Mouse (Mus musculus): Measurements from ENCODE around the gene Ppp1r14a. TPM values are rescaled to one million over a fixed set of nuclear protein-coding genes. Genes with fewer than 3 reads are reported as not detected.

The Ppp1r14a gene
- 1.8 TPM for total RNA-seq (2023)

DNA sequence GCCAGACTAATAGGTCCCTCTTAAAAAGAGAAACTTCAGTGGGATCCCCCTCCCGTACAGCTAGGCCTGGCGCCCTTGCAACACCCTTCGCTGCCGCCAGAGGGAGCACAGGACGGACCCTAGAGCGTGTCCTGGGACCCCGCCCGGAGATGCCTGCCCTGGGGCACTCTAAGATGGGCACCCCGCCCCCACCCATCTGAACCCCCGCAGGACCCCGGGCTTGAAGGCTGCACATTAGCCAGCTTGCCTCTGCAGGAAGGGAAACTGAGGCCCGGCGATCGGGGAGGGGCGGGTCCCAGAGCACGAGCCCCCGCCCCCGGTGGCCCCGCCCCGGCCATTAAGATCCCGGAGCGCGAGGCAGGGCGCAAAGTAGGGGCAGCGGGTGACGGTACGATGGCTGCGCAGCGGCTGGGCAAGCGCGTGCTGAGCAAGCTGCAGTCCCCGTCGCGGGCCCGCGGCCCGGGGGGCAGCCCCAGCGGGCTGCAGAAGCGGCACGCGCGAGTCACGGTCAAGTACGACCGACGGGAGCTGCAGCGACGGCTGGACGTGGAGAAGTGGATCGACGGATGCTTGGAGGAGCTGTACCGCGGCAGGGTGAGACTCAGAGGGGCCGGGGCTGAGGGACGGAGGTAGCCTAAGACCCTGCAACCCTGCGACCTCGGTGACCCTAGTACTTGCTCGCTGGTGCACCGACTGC, at the start of gene Ppp1r14a:
Gene Ppp1r14a, plus strand, starts transcription at position 367 of the 697 bp plus-strand sequence.

DNA sequence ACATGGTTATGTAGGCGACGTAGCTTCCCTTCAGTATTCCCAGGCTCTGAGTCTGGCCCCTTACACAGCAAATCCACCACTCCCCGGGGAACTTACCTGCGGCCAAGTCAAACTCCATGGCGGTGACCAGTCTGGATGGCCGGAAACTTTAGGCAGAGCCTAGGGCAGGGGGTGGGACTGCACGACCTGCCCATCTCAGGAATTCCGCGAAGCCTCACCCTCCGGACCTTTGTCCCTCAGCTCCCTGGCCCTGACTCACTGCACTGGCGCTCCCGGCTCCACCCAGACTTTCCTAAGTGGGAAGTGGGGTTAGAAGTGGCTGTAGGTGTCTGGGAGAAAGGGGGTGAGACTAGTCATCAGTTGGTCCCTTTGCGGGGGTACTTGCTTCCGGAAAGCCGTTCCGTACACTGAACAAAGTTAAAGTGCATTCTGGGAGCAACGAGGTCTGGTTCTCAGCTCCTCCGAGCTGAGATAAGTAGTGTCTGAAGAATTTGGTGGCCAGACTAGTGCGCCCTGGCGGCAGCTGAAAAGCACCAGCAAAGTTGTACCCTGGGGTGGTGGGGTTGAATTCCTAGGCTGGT, 40.8 kb upstream of the Ppp1r14a start, which contains the start of gene 2200002D01Rik:
Gene 2200002D01Rik, minus strand, starts transcription at position 206 of the 581 bp plus-strand sequence.

DNA sequence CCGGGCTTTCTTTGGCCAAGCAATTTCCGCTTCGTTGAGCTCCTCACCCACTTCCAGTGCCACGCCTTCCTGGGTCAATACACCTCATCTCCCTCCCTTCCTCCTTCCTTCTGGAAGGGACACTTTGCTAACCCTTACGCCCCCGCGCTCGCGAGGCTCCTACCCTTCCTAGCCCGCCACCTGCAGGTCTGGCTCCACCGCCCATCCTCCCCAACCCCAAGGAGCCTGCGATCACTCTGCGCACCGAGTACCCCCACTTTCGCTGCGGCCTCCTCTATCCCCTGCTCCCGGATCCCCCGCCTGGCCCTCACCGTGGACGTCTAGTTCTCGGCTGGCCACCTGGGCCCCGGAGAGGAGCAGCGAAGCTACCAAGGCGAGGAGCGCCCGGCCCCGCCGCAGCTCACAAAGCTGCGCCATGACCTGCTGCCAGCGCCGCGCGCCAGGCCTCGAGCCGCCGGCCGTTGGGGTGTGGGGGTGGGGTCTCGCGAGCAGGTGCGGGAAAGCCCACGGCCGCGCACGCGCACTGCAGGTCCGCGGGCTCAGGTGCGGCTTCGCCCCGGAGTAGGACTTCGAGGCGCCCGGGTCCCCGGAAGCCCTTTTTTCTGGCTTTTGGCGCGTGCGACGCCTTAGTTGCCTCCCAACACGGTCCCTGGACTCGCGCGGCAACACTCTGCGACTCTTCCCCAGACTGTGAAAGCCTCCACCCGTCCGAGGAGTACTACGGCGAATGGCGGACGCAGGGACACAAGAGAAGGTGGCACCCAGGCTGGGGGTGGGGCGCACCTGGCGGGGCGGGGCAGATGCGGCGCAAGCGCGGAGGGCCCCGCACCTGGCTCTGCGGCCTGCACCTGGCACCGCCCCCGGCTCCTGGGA, 7.7 kb upstream of the Ppp1r14a start, which contains the start of gene Spint2:
Gene Spint2, minus strand, starts transcription at position 712 of the 873 bp plus-strand sequence.

DNA sequence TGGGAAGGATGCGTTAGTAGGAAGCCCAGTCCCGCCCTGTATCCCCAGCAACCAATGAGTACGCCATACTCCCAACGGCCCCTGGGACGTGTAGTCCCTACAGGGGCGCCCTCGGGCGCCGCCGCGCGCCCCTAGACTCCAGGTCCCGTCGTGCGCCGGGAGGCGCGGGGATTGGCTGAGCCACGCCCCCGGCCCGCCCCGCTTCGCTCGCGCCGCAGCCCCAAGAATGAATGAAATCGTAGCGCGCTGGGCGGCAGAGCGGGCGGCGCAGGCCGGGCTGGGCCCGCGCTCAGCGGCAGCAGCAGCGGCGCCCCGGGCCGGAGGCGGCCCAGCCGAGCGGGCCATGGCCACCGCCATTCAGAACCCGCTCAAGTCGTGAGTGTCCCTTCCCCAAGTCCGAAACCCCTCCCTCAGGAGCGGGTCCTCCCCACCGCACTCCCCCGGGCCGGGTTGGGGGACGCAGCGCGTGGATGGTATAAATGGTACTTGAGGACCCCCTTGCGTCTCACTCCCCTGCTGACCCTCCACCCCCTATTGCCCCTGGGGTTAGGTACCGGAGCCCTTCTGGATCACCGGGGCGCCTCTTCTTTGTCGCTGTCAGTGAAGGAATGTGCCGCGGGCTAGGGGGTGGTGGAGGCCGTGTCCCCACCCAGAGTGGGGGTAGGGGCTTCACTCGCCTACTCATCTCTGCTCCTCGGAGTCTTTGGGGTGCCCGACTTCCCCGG, 14.8 kb downstream of the Ppp1r14a start, which contains the start of gene Dpf1:
Gene Dpf1, plus strand, starts transcription at position 214 of the 725 bp plus-strand sequence.

Other genes starting within 250 kb of the Ppp1r14a start
- not detected for gene Ryr1, start 164.1 kb upstream of the Ppp1r14a start, total RNA-seq (2023)
- gene Rasgrp4, start 154.5 kb upstream of the Ppp1r14a start, total RNA-seq (2023) = 2.9 TPM
- 36.9 TPM for gene Fam98c, start 133.1 kb upstream of the Ppp1r14a start, total RNA-seq (2023)
- not detected for gene Ggn, start 119.1 kb upstream of the Ppp1r14a start, total RNA-seq (2023)
- 1.0 TPM for gene Spred3, start 118.9 kb upstream of the Ppp1r14a start, total RNA-seq (2023)
- gene Psmd8, start 108.6 kb upstream of the Ppp1r14a start, total RNA-seq (2023) = 152 TPM
- gene Catsperg1, start 75.3 kb upstream of the Ppp1r14a start, total RNA-seq (2023) = 0.77 TPM
- gene Kcnk6, start 56.8 kb upstream of the Ppp1r14a start, total RNA-seq (2023) = 1.3 TPM
- 23.8 TPM for gene Yif1b, start 51.0 kb upstream of the Ppp1r14a start, total RNA-seq (2023)
- gene 2200002D01Rik, start 40.8 kb upstream of the Ppp1r14a start, total RNA-seq (2023) = 1.2 TPM
- 78.7 TPM for gene Spint2, start 7.4 kb upstream of the Ppp1r14a start, total RNA-seq (2023)
- gene Dpf1, start 14.6 kb downstream of the Ppp1r14a start, total RNA-seq (2023) = not detected
- 57.0 TPM for gene Sipa1l3, start 229.3 kb downstream of the Ppp1r14a start, total RNA-seq (2023)

Data from CD4-positive naive resting alpha-beta T cell, adult 57 days (primary cell).